Mouse (Mus musculus) gastrocnemius, postnatal 25 days (tissue): ENCODE results near the gene Tspyl1. TPM values are rescaled to one million over a fixed set of nuclear protein-coding genes. Genes with fewer than 3 reads are reported as not detected.
"Not testable (repeated sequence)": the region's sequence is repeated elsewhere in the genome, so short reads cannot be mapped to it uniquely, and the experiment has no call there.

Source experiments
- DNase-seq: peaks from one replicate; pipeline ENCODE4 v3.0.0; 2022
- long read RNA-seq, 2 experiments: library from polyadenylated mRNA; stranded (forward); transcript quantifications; one replicate each; pipeline ENCODE4 v2.0.0; 2021
- total RNA-seq, 2 experiments: library from RNA; stranded (reverse); gene quantifications; 1 replicate in 1 of 2; 2 replicates in 1 of 2; pipeline ENCODE4 v1.2.3; 2021

Tspyl1 gene
- 10 to 100 TPM; 45.0 to 47.0 TPM for total RNA-seq
- long read RNA-seq, experiment 1, transcript Tspyl1-201 (1 exons, 3,086 nt) = major isoform, 87 of 88 reads
- long read RNA-seq, experiment 1, partial matches to known transcripts = 0 of 88 reads
- long read RNA-seq, experiment 1, other reads (novel, unspliced or antisense) = 1 of 88 reads
- long read RNA-seq, experiment 2, transcript Tspyl1-201 (1 exons, 3,086 nt) = major isoform, 119 of 119 reads
- long read RNA-seq, experiment 2, partial matches to known transcripts = 0 of 119 reads
- long read RNA-seq, experiment 2, other reads (novel, unspliced or antisense) = 0 of 119 reads

GRCm38 (mm10) chr10:34281962-34282388 lies at the start of gene Tspyl1:
TSS of gene Tspyl1 (plus strand) at chr10:34282190.
- peak; percentile 95 for DNase-seq

- DNase-seq = no peak
These were observed 48.6 kb upstream of the Tspyl1 start for GRCm38 (mm10) chr10:34233418-34233817.

- DNase-seq = no peak
These were observed 47.9 kb upstream of the Tspyl1 start for GRCm38 (mm10) chr10:34233931-34234745.

- no peak for DNase-seq
These were observed 46.6 kb upstream of the Tspyl1 start for GRCm38 (mm10) chr10:34235384-34235783.

- DNase-seq = no peak
These were observed 45.4 kb upstream of the Tspyl1 start for GRCm38 (mm10) chr10:34236569-34236968.

GRCm38 (mm10) chr10:34238536-34238935 lies 43.5 kb upstream of the Tspyl1 start:
- DNase-seq = no peak

GRCm38 (mm10) chr10:34244745-34245144 lies 37.2 kb upstream of the Tspyl1 start:
- DNase-seq = no peak

- no peak for DNase-seq
These were observed 35.9 kb upstream of the Tspyl1 start for GRCm38 (mm10) chr10:34246106-34246505.

GRCm38 (mm10) chr10:34247757-34248156 lies 34.2 kb upstream of the Tspyl1 start:
- no peak for DNase-seq

GRCm38 (mm10) chr10:34249594-34249993 lies 32.4 kb upstream of the Tspyl1 start:
- DNase-seq = no peak

GRCm38 (mm10) chr10:34252833-34253232 lies 29.2 kb upstream of the Tspyl1 start:
- not testable (repeated sequence) for DNase-seq

- no peak for DNase-seq
These were observed 16.9 kb upstream of the Tspyl1 start for GRCm38 (mm10) chr10:34265106-34265505.

- no peak for DNase-seq
These were observed 14.5 kb upstream of the Tspyl1 start for GRCm38 (mm10) chr10:34267312-34268070.

GRCm38 (mm10) chr10:34271681-34272080 lies 10.3 kb upstream of the Tspyl1 start:
- DNase-seq = no peak

- no peak for DNase-seq
These were observed 1.3 kb upstream of the Tspyl1 start for GRCm38 (mm10) chr10:34280591-34281175.

- no peak for DNase-seq
These were observed 604 bp upstream of the Tspyl1 start for GRCm38 (mm10) chr10:34281211-34281961.

GRCm38 (mm10) chr10:34282420-34283238 lies 639 bp downstream of the Tspyl1 start:
- peak; percentile 43 for DNase-seq

GRCm38 (mm10) chr10:34296911-34297298 lies 14.9 kb downstream of the Tspyl1 start:
- no peak for DNase-seq

- DNase-seq = peak; percentile 85
These were observed 15.4 kb downstream of the Tspyl1 start, which contains the start of gene Tspyl4 for GRCm38 (mm10) chr10:34297299-34297979. TSS of gene Tspyl4 (plus strand) at chr10:34297442.
